Mouse (Mus musculus) liver, embryonic 13.5 days (tissue): ENCODE results near the gene Eps8l2. TPM values are rescaled to one million over a fixed set of nuclear protein-coding genes. Genes with fewer than 3 reads are reported as not detected.

Experiments used
- ATAC-seq: fragments of 200-750 bp; cut with Nextera tagmentation; 2 replicates; pipeline ENCODE4 v1.8.0; 2017; ENCODE audit warnings: low read depth, mild to moderate bottlenecking, moderate number of reproducible peaks, moderate library complexity
- DNase-seq: peaks from one replicate; pipeline ENCODE4 v3.0.0; 2022
- H3K27ac ChIP-seq: fragments of 300-500 bp; sonication (generic); 2 replicates; pipeline ENCODE4 v1.5.1; 2015; ENCODE audit warnings: moderate library complexity, mild to moderate bottlenecking, inconsistent platforms
- H3K27me3 ChIP-seq: fragments of 300-500 bp; sonication (generic); 2 replicates; pipeline ENCODE4 v1.6.1; 2015; ENCODE audit warnings: mild to moderate bottlenecking, inconsistent platforms
- H3K36me3 ChIP-seq: fragments of 300-500 bp; sonication (generic); 2 replicates; pipeline ENCODE4 v1.6.1; 2015; ENCODE audit warnings: mild to moderate bottlenecking, inconsistent platforms
- H3K4me1 ChIP-seq: fragments of 300-500 bp; sonication (generic); replicated peaks from 2 replicates; pipeline ENCODE4 v1.6.1; 2015; ENCODE audit warnings: inconsistent platforms
- H3K4me2 ChIP-seq: fragments of 300-500 bp; sonication (generic); 2 replicates; pipeline ENCODE4 v1.6.1; 2015; ENCODE audit warnings: inconsistent platforms, mild to moderate bottlenecking, moderate library complexity
- H3K4me3 ChIP-seq: fragments of 300-500 bp; sonication (generic); replicated peaks from 2 replicates; pipeline ENCODE4 v1.5.1; 2015; ENCODE audit warnings: mild to moderate bottlenecking, inconsistent platforms
- H3K9ac ChIP-seq: fragments of 300-500 bp; sonication (generic); 2 replicates; pipeline ENCODE4 v1.6.1; 2015; ENCODE audit warnings: mild to moderate bottlenecking, inconsistent platforms
- H3K9me3 ChIP-seq: fragments of 300-500 bp; sonication (generic); replicated peaks from 2 replicates; pipeline ENCODE4 v1.6.1; 2016; ENCODE audit warnings: inconsistent platforms
- WGBS: fragments of 180-500 bp; shearing (Covaris S2); methylation state at CpG from one replicate; pipeline ENCODE4 v1.1.7; 2015; ENCODE audit not compliant: insufficient replicate concordance; 5-methylcytosine and 5-hydroxymethylcytosine counted together
- polyA plus RNA-seq: library from polyadenylated mRNA; unstranded; fragments of >200 nt; fragmentation: Nextera tagmentation; extraction: Ambion mirVana; gene quantifications from 2 replicates; pipeline ENCODE4 v1.2.1, GENCODE M21; 2015

Gene Eps8l2
- polyA plus RNA-seq, 1 experiment from 2014 or later = 5.1 TPM

DNA sequence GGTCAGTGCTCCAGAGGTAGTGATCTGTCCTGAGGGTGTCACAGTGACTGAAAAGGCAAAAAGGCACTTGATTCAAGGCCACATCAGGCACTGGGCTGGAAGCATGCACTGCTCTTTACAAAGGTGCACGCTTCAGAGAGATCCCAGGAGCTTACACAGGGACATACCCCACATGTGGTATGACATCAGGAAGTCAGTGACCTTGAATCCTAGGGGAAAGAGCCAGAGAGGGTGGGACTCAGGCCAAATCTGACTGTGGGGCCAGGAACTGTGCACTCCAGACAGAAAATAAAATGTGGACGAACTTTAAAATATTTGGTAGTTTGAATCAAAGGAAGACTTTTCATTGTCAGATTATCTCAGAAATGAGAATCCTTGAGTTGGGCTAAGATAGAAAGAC, 24.3 kb upstream of the Eps8l2 start:
- ATAC-seq (no peak), DNase-seq (no peak)
- no peak overlapping the region for H3K4me3 ChIP-seq
- no peak overlapping the region for H3K4me2 ChIP-seq
- 72% methylated on average over 2 of the region's 2 CpGs for WGBS
- no peak overlapping the region for H3K27ac ChIP-seq
- H3K36me3 ChIP-seq = peaks cover 99% of the 10 kb centered on the region
- H3K4me1 ChIP-seq = no peaks in the 10 kb centered on the region; the same call in 1 of the 2 replicates
- H3K27me3 ChIP-seq = no peaks in the 10 kb centered on the region
- H3K9ac ChIP-seq = no peak overlapping the region
- H3K9me3 ChIP-seq = no peaks in the 10 kb centered on the region

DNA sequence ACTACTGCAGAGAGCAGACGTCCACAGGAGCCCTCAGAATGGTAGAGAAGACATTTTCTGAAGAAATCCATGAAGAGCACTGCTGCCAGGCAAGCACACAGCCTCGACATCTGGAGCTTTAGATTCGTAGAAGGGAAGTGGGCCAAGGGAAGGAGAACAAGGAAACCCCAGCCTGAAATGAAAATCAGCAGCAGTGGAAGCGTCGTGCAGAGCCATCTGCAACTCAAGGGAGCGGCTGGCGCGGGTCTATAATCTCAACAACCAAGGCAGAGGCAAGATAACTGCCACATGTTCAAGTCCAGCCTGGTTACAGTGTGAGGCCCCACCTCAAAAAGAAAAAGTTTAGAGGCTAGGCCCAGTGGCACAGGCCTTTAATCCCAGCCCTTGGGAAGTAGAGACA, 23.6 kb upstream of the Eps8l2 start:
- DNase-seq (no peak), ATAC-seq (no peak)
- Histone ChIP-seq H3K4me1 (no peaks in the 10 kb centered on the region; the same call in 1 of the 2 replicates), H3K4me3 (no peak overlapping the region), H3K36me3 (peaks cover 99% of the 10 kb centered on the region), H3K27me3 (no peaks in the 10 kb centered on the region), H3K4me2 (no peak overlapping the region), H3K27ac (no peak overlapping the region), H3K9ac (no peak overlapping the region), H3K9me3 (no peaks in the 10 kb centered on the region)
- 64% methylated on average over 8 of the region's 8 CpGs for WGBS

DNA sequence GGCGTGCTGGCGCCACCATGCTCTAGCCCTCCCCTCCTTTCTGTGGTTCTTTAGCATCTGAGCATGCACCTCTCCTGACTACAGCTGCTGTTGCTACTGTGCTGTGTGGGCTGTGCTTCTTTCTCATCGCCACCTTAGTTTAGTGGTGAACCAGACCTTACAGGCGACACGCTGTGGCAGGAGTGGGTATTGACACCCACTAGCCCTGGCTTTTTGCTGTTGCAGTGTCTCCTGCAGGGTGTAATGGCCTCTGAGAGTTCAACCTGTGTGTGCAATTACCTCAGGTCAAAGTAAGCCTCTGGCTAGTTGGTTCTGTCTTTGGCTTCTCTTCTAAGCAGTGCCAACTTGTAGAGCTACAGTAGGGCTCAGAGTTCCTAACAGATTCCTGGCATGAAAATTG, 22.7 kb upstream of the Eps8l2 start:
- DNase-seq (no peak), ATAC-seq (no peak)
- no peaks in the 10 kb centered on the region for H3K9me3 ChIP-seq
- H3K4me3 ChIP-seq = no peak overlapping the region
- no peaks in the 10 kb centered on the region; the same call in 1 of the 2 replicates for H3K4me1 ChIP-seq
- no peaks in the 10 kb centered on the region for H3K27me3 ChIP-seq
- no peak overlapping the region for H3K27ac ChIP-seq
- 71% methylated on average over 5 of the region's 5 CpGs for WGBS
- H3K9ac ChIP-seq = no peak overlapping the region
- H3K36me3 ChIP-seq = peaks cover 99% of the 10 kb centered on the region
- no peak overlapping the region for H3K4me2 ChIP-seq

DNA sequence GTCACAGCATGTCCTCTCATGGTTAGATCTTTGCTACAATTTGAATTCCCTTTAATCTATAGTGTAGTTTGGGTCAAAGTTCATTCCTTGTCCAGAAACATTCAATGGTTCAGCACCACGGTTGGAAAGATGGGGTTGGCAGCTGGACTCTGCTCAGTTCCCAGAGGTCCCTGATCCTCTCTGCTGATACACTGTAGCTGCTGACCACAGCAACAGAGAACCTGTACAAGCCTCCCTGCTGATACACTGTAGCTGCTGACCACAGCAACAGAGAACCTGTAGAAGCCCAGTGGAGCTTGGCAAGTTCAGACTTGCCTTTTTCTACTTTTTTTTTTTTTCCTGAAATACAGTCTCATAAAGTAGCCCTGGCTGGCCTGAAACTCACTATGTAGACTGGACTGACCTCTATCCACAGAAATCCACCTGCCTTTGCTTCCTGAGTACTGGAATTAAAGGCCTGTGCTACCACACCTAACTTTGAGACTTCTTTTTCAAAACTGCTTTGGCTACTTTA, 21.0 kb upstream of the Eps8l2 start:
- DNase-seq = no peak
- H3K4me3 ChIP-seq = no peak overlapping the region
- no peaks in the 10 kb centered on the region for H3K27me3 ChIP-seq
- H3K9me3 ChIP-seq = no peaks in the 10 kb centered on the region
- peak; percentile 45; the same call in 1 of the 2 replicates for ATAC-seq
- peaks cover 99% of the 10 kb centered on the region for H3K36me3 ChIP-seq
- 65% methylated on average over 1 of the region's 1 CpGs for WGBS
- no peak overlapping the region for H3K27ac ChIP-seq
- no peaks in the 10 kb centered on the region; the same call in 1 of the 2 replicates for H3K4me1 ChIP-seq
- no peak overlapping the region for H3K9ac ChIP-seq
- no peak overlapping the region for H3K4me2 ChIP-seq

DNA sequence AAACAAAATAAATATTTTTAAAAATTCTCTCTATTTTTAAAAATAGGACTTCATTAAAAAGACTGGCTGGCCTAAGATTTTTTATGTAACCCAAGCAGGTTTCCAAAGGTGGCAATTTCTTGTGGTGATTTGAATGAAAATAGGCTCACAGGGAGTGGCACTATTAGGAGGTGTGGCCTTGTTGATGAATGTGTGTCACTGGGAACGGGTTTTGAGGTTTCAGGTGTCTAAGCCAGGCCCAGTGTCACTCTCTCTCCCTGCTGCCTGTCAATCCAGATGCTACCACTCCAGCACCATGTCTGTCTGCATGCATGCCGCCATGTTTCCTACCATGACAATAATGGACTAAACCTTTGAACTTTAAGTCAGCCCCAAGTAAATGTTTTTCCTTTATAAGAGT, 19.2 kb upstream of the Eps8l2 start:
- Histone ChIP-seq H3K4me2 (no peak overlapping the region), H3K9ac (no peak overlapping the region), H3K4me1 (peaks cover 10% of the 10 kb centered on the region; the same call in 1 of the 2 replicates), H3K9me3 (no peaks in the 10 kb centered on the region), H3K4me3 (no peak overlapping the region), H3K27ac (no peak overlapping the region), H3K27me3 (no peaks in the 10 kb centered on the region), H3K36me3 (peaks cover 100% of the 10 kb centered on the region)
- ATAC-seq (no peak), DNase-seq (no peak)
- 78% methylated on average over 2 of the region's 2 CpGs for WGBS

DNA sequence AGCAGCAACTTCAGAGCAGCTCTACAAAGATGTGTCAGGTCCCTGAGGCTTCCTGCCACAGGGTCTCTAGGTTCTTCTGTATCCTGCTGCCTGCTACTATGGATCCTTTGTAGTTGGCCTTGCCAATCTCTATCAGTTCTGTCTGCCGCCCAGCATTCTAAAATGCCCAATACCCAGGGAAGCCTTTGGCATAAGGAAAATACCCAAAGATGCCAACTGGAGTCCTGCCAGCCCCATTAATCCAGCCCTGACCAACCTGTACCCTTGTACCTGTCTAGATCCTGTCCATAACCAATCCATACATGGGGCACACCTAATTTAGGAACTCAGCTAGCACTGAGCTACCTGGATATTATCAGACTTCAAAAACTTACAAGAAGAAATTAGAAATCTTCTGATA, 14.0 kb upstream of the Eps8l2 start:
- 82% methylated on average over 1 of the region's 1 CpGs for WGBS
- Histone ChIP-seq H3K4me3 (no peak overlapping the region), H3K9me3 (no peaks in the 10 kb centered on the region), H3K27ac (no peak overlapping the region), H3K27me3 (no peaks in the 10 kb centered on the region), H3K36me3 (peaks cover 49% of the 10 kb centered on the region), H3K4me1 (peaks cover 48% of the 10 kb centered on the region), H3K4me2 (0 out of 2 replicates have a peak overlapping the region, but pooled peaks have one; percentile 2), H3K9ac (peak overlapping the region; percentile 45; the same call in 1 of the 2 replicates)
- no peak for DNase-seq
- no peak for ATAC-seq

DNA sequence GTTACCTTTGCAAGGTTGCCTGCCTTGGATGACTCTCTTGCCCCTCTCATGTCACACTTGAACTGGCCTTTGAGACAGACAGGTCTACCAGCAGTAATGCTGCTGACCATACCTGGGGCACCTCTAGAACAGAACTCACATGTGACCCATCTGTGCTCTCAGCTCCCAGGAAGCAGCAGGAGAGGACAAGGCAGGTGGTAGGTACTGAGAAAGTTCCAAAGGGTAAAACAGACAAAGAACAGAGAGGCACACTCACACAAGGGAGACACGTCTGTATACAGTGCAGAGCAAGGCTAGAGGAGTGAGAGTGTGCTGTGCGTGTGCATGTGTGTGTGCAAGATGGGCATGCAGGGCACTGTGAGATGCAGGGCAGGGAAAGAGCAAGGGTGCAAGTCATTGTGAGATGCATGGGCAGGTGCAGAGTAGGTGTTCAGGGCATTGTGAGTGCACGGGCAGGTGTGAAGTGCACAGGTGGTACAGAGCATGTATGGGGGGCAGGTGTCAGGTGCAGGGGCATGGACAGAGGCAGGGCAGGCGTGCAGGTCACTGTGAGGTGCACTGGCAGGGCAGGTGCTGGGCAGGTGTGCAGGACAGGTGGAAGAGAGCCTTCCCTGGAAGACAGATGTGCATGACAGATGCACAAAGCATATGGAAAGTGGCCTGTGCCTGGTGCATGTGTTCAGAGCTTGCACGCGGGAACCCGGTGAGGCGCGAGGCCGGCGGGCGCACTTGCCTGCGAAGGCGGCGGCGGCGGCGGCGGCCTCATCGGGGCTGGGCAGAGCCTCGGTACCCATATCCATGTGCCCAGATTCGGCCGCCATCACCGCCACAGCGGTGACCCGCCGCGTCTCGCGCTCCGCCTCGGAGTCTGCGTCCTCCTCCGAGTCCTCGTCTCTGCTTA, 11.9 kb upstream of the Eps8l2 start:
- Histone ChIP-seq H3K4me2 (peak overlapping the region; percentile 87), H3K9me3 (no peaks in the 10 kb centered on the region), H3K4me3 (peak overlapping the region; percentile 71), H3K36me3 (peaks cover 28% of the 10 kb centered on the region), H3K9ac (peak overlapping the region; percentile 91), H3K27me3 (no peaks in the 10 kb centered on the region), H3K27ac (peak overlapping the region; percentile 94), H3K4me1 (peaks cover 48% of the 10 kb centered on the region)
- WGBS = 5% methylated on average over 35 of the region's 35 CpGs
- DNase-seq (peak; percentile 34), ATAC-seq (peak; percentile 27)

DNA sequence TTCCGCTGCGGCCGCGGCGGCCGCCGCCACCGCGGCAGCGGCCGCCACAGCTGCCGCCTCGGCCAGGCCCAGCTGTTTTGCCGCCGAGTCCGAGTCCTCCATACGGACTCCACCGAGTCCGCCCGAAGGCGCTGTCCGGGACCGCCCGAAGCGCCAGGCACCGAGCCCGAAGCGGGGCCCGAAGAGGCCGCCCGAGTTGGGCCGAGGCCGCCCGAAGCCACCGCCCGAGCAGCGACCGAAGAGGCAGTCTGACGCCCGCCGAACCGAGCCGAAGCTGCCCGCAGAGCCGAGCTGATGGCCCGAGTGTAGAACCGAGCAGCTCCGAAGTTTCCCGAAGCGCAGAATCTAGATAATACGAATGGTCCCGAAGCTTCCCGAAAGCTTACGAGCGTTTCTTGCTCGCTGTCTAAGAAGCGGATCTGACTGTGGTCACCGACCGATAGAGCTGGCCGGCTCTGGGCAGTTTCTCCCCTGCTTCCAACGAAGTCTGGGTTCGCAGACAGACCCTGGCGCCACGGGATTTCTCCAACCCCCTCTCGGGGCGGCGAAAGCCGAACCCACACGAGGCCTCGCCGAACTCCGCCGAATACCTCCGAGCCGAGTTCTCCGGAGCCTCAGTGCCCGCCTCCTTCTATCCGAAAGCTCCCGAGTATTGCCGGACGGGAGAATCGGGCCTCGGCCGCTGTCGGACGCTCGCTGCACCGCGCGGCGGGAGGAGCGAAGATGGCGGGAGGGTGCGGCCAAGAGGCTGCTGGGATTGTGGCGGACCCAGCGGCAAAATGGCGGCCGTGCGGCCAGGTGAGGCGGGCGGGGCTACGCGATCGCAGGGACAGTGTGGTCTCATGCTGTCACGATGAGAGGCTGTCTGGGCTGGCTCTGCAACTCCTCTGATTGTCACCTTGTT, 11.0 kb upstream of the Eps8l2 start, which contains the start of the genes Deaf1 and Tmem80:
Deaf1 (minus strand) TSS at position 222 of the 904 bp plus-strand sequence.
Tmem80 (plus strand) TSS at position 271 of the 904 bp plus-strand sequence.
- H3K4me3 ChIP-seq = peak within 1 kb of the TSS; percentile 71
- peaks cover 48% of the 10 kb centered on the region for H3K4me1 ChIP-seq
- H3K36me3 ChIP-seq = peaks cover 20% of the 10 kb centered on the region
- H3K9ac ChIP-seq = peak within 1 kb of the TSS; percentile 91
- ATAC-seq = peak; percentile 89
- peak; percentile 95 for DNase-seq
- no peaks in the 10 kb centered on the region for H3K27me3 ChIP-seq
- H3K9me3 ChIP-seq = no peaks in the 10 kb centered on the region
- peak within 1 kb of the TSS; percentile 87 for H3K4me2 ChIP-seq
- WGBS = under 1% methylated on average over 105 of the region's 105 CpGs
- H3K27ac ChIP-seq = peak within 1 kb of the TSS; percentile 94

DNA sequence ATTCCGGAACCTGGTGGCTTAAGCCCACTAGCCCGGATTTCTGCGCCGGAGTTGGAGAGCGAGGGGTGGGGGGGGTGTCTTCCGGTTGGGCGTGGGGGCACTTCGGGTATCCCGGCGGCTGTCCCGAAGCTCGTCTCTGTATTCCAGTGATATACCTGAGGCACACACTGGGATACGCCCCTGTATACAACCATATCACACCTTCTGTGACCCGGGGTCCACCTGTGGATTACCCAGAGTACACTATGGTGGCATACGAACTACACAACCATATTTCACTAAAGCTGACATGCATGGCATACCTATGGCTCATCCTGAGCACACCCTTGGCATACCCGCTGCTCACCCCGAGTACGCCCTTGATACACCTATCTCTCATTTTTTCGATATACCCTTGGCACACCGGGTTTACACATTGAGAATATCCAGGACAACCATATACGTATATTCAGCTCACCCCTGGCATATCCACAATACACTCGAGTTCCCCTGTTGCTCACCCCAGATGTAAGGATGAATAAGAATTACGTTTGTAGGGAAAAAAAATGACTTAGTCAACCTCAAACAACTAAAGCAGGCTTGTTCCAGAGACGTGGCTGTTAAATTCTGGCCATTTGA, 10.2 kb upstream of the Eps8l2 start:
- peak overlapping the region; percentile 91 for H3K9ac ChIP-seq
- peaks cover 20% of the 10 kb centered on the region for H3K36me3 ChIP-seq
- peaks cover 43% of the 10 kb centered on the region for H3K4me1 ChIP-seq
- H3K4me3 ChIP-seq = peak overlapping the region; percentile 71
- peak overlapping the region; percentile 87 for H3K4me2 ChIP-seq
- 16% methylated on average over 24 of the region's 24 CpGs for WGBS
- H3K27me3 ChIP-seq = no peaks in the 10 kb centered on the region
- no peak for DNase-seq
- peak overlapping the region; percentile 94 for H3K27ac ChIP-seq
- no peaks in the 10 kb centered on the region for H3K9me3 ChIP-seq
- peak; percentile 4; the same call in 1 of the 2 replicates for ATAC-seq

DNA sequence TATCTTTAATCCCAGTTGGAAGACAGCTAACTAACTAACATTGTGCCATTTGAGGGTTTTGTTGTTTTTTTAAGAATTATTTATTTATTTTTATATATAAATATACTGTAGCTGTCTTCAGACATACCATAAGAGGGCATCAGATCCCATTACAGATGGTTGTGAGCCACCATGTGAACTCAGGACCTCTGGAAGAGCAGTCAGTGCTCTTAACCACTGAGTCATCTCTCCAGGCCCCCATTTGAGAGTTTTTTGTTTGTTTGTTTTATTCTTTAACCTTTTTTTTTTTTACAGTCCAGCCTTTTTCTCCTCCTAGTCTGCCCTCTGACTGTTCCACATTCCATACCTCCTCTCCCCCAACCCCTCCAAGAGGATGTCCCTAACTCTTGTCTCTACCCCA, 8.0 kb upstream of the Eps8l2 start:
- no peak overlapping the region for H3K4me2 ChIP-seq
- no peaks in the 10 kb centered on the region for H3K9me3 ChIP-seq
- H3K4me3 ChIP-seq = no peak overlapping the region
- DNase-seq = no peak
- H3K36me3 ChIP-seq = peaks cover 10% of the 10 kb centered on the region
- H3K4me1 ChIP-seq = peaks cover 27% of the 10 kb centered on the region
- H3K27ac ChIP-seq = no peak overlapping the region
- no peak for ATAC-seq
- H3K27me3 ChIP-seq = no peaks in the 10 kb centered on the region
- no peak overlapping the region for H3K9ac ChIP-seq
